Mouse (Mus musculus) cerebellum, adult 9-10 months (tissue): Measurements from ENCODE around the gene Tmem223.

Experiments used
- DNase-seq: peaks from one replicate; pipeline ENCODE4 v3.0.0; 2022

Tmem223 gene

GRCm38 (mm10) chr19:8747368-8747767, 23.4 kb upstream of the Tmem223 start:
- DNase-seq = no peak

GRCm38 (mm10) chr19:8755652-8756051, 15.1 kb upstream of the Tmem223 start:
- no peak for DNase-seq

DNA sequence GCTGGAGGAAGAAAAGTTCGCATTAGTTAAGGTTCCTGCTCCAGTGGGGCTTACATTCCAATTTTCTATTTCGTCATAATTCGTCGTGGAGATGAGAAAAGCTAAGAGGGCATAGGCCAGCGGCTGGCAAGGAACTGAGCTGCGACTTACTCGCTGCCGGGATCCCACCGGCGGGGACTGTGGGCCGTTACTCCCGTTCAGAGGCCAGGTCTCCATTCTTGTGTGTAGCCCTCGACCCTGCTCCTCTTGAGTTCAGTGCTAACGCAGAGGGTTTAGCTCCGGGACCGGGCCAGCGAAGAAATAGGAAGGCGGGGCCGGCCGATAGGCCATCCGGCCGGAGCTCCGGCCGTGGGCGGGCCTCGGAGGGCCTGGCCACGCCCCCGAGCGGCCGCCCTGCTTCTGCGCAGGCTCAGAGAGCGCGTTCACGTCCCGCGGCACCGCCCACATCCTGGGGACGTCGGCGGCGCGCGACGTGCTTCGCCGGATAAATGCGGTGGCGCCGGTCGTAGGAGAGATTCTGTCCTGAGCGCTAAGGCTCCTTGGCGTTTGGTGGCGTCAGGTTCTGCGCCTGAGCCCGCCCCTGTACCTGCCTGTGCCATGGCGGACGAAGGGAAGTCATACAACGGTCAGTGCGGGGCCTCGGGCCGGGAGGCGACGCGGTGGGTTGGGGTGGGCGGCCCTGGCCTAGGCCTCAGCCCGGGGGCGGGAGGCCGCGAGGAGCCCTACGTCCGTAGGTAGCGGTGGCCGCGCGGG, 14.0 kb upstream of the Tmem223 start, which contains the start of gene Nxf1:
Nxf1 (plus strand) TSS at position 439 of the 753 bp plus-strand sequence.
- peak; percentile 85 for DNase-seq

DNA sequence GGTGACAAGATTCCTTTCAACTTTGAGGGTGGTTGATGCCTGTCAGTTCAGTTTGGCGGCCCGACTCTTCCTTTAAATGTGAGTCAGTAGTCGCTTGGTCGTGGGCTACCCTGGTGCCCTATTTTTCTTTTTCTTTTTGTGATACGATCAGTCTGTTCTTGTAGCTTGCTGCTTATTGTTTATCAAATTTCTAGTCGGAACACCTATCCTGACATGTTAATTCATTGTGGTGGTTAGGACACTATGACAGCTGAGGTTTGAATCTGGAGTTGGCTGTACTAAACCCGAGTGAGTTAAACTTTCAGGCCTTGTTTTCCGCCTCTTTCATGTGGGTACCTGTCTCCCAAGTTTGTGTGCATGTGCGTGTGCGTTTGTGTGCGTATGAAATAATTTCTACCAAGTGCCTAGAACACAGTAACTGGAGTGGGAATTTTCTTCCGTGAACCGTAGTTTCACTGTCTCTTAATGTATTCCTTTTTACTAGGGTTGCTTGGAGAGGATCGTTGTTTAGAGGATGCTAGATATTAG, 13.3 kb upstream of the Tmem223 start:
- DNase-seq = no peak

GRCm38 (mm10) chr19:8758899-8759298, 11.9 kb upstream of the Tmem223 start:
- no peak for DNase-seq

- DNase-seq = no peak
These were observed 10.0 kb upstream of the Tmem223 start for GRCm38 (mm10) chr19:8760757-8761156.

DNA sequence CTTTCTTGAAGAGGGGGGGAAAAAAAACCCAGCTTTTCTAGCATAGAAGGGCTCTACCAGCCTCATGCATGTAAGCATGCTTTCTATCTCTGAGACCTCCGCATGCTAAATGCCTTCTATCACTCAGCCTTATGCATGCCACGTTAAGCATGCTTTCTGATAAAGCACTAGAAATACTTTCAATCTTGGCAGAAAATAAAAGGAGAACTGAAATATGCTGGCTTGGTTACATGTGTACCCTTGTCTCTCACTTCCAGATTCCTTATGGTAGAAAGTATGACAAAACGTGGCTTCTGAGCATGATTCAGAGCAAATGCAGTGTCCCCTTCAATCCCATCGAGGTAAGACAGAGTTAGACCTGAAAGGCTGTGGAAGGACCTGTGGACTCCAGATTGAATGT, 7.5 kb upstream of the Tmem223 start:
- no peak for DNase-seq

GRCm38 (mm10) chr19:8765562-8765961, 5.2 kb upstream of the Tmem223 start:
- no peak for DNase-seq

DNA sequence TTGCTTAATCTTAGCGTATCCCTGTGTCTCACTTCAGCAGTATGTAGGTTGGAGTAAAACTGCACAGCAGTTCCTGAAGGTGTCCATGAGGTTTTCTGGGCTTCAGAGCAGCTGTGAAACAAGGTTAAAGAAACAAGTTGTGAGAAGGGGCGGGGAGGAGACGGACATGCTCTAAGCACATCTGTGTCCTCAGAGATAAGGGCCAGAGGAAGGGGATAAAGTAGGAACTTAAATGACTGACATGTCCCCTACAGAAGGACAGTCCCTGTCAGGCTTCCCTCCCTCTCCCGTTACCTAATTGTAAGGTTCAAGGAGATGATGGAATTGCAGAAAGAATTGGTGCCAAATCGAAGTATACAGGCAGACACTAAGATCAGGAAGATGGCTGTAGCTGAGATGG, 2.2 kb downstream of the Tmem223 start:
- DNase-seq = no peak

- DNase-seq = no peak
These were observed 2.6 kb downstream of the Tmem223 start for GRCm38 (mm10) chr19:8773409-8773808.

- peak; percentile 96 for DNase-seq
These were observed 3.5 kb downstream of the Tmem223 start, which contains the start of gene Tmem179b for GRCm38 (mm10) chr19:8774086-8774835. Gene Tmem179b, minus strand, starts transcription at chr19:8774467.

- peak; percentile 58 for DNase-seq
These were observed 4.2 kb downstream of the Tmem223 start for GRCm38 (mm10) chr19:8774951-8775421.

- DNase-seq = peak; percentile 96
These were observed 15.4 kb downstream of the Tmem223 start, which contains the start of gene Taf6l for GRCm38 (mm10) chr19:8786008-8786781. Gene Taf6l, minus strand, starts transcription at chr19:8786417.

- no peak for DNase-seq
These were observed 17.7 kb downstream of the Tmem223 start for GRCm38 (mm10) chr19:8788521-8788920.

- DNase-seq = no peak
These were observed 18.4 kb downstream of the Tmem223 start for GRCm38 (mm10) chr19:8789171-8789570.

DNA sequence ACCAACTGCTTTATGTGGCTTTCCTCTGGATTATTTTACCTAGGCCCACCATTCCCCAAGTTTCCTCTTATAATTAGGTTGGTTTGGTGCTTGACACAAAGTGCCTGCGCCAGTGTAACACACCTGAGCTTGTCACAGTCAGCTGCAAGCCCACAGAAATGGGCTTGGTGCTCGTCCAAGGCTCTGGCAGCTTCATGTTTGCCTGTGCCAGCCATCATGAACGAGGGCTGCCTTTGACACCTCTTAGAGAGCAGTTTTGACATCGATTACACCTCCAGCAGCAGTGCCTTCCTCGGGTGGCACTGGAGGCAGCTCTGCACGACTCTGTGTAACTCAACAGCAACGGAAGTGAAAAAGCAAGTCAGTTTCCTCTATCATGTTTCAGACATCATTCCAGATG, 19.4 kb downstream of the Tmem223 start:
- no peak for DNase-seq

DNA sequence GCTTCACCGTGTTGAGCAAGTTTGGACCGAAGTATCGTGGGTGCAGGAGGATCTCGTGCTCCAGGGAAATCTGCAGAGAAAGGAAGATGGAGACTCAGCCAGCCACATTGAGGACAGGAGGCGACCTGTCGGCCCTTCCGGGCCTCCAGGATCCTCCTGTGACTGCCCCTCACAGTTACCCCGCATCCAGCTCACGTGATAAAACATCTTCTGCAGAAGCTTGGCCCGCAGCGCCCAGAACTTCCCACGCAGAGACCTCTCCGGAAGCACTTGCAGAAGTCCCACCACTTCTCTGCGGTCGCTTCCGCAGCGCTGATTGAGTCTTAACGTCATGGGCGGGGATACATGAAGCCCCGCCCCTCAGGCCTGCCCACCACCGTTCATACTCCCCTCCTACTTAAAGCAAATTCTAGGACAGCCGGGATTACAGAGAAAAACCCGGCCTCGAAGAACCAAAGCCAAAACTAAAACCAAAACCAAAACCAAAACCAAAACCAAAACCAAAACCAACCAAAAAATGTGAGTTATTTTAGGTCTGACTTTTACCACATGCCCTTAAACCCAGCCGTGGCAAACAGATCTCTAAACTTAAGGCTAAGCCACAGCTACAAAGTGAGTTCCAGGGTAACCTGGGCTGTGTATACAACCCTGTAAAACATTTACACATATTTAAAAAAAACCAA, 27.6 kb downstream of the Tmem223 start, which contains the start of gene Polr2g:
Polr2g (minus strand) TSS at position 314 of the 683 bp plus-strand sequence.
- peak; percentile 91 for DNase-seq

DNA sequence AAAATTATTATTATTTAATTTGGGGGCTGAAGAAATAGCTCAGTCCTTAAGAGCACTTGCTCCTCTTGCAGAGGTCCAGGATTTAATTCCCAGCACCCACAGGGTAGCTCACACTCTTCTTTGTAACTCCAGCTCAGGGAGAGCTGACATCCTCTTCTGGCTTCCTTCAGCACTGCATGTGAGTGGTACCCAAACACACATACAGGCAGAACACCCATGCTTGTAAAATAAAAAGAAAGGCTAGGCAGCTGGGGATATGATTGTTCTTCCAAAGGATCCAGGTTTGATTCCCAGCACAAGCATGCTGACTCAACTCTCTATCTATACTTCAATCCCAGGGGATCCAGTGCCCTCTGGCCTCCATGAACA, 28.1 kb downstream of the Tmem223 start:
- DNase-seq = no peak

DNA sequence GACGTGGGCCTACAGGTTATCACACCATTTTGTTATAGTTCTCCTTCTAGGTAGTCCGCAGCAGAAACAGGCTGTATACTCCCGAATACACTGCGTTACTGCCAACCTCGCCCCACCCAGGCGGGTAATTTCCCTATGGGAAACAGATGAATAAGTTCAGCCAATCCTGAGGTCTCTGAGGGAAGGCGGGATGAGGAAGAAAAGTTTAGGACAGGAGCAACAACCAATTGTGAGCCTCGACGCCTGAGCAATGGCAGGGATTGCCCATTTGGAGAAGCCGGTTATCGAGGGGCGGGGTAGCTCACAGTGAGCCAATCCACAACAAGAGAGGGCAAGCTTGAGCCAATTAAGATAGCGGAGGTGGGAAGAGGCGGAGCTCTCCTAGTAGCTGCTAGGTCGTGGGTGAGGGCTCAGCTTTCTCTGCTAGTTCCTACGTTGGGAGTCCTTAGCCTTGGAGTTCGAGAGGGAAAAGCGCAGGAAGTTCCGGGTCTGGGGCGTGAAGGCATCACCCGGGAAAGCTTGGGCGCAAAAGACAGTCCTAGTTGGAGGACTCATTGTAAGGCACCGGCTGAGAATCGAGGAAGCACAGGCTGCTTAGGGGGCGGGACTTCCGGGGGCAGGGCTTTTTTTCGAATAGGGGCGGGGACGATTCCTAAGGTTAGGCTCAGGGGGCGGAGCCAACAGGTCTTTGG, 31.5 kb downstream of the Tmem223 start, which contains the start of gene Zbtb3:
Zbtb3 (plus strand) TSS at position 426 of the 692 bp plus-strand sequence.
- DNase-seq = peak; percentile 98

- DNase-seq = peak; percentile 63
These were observed 32.5 kb downstream of the Tmem223 start for GRCm38 (mm10) chr19:8803204-8803780.
